Mouse (Mus musculus) embryo, embryonic 10 days (tissue): Measurements from ENCODE around the gene Vmn1r75.

Experiments
- DNase-seq: peaks from one replicate; pipeline ENCODE4 v3.0.0-alpha.2; 2015; ENCODE audit warnings: low spot score

The Vmn1r75 gene

DNA sequence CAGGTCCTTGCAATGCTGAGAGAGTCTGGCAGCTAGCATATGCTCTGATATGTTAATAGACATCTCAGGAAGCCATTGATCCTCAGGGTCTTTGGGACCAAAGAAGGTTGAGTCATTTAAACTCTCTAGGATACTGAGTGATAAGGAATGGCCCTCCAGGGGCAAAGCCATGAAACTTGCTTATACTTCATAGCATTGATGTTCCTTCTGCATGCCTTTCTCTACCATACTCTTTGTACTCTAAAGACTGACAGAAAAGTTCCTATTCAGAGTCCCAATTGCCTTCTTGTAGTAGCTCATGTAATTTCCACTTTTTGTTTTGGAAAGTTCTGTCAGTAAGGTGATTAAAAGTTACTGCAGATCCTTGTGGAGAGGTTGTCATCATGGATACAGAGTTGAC lies at the start of gene Vmn1r75:
Gene Vmn1r75, plus strand, starts transcription at position 301 of the 400 bp plus-strand sequence.
- no peak for DNase-seq

DNA sequence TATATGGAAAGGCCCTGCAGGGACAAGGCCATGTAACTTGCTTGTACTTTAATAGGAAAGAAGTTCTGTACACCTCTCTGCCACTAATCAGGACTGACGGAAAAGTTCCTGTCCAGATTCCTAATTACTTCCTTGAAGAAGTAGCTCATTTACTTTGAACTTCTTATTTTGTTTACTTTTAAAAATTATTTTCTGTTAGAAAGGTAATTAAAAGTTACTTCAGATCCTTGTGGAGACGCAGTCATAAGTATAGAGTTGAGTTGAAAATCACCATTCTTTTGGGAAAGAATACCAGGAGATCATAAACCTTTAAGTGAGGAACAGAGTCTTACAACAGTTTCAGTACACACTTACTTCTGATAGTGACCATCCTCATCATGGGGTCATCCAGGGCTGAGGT lies 40.8 kb upstream of the Vmn1r75 start, which contains the start of gene Vmn1r74:
Gene Vmn1r74, plus strand, starts transcription at position 301 of the 400 bp plus-strand sequence.
- no peak for DNase-seq
